Mouse (Mus musculus) T-helper 2 cell (primary cell): Measurements from ENCODE around the gene Wscd2.

Experiments used
- in situ Hi-C: fragments of 300-600 bp; cut with MboI, MseI; formaldehyde crosslinking; loops from one replicate; pipeline ENCODE4 v1.15.1; 2025; ENCODE audit warnings: high pct_unique_total_duplicates

Gene Wscd2

GRCm38 (mm10) chr5:113638055-113638454 is 147.9 kb downstream of the Wscd2 start:
- in situ Hi-C loops = no loop called here

- in situ Hi-C loops = no loop called here
Observed at GRCm38 (mm10) chr5:113639126-113639525, 149.0 kb downstream of the Wscd2 start.
